Mouse (Mus musculus) spleen, adult 2 months (tissue): ENCODE measurements at regions not wholly inside any gene's neighbourhood (a gene's known extent, or its start where the extent isn't known, plus 50 kb on each side); places are given as distances from the start of the nearest gene placed in this dataset.

ENCODE experiments used
- DNase-seq, 2 experiments: peaks; one replicate each; pipeline versions ENCODE4 v3.0.0 to v3.0.0-alpha.2; 2012 to 2021; ENCODE audit warnings: low spot score in 2 of 2, low read depth in 1 of 2
- H3K27ac ChIP-seq: fragments of 200-500 bp; 2 replicates; pipeline ENCODE4 v1.5.1; 2012; ENCODE audit warnings: low read length, inconsistent platforms; ENCODE audit not compliant: insufficient read depth
- H3K27me3 ChIP-seq: fragments of 200-500 bp; 2 replicates; pipeline ENCODE4 v1.6.1; 2012; ENCODE audit warnings: mild to moderate bottlenecking, moderate library complexity, low read length, inconsistent platforms; ENCODE audit not compliant: control insufficient read depth, insufficient read depth
- H3K36me3 ChIP-seq: fragments of 200-500 bp; 2 replicates; pipeline ENCODE4 v1.6.1; 2012; ENCODE audit warnings: mild to moderate bottlenecking, low read length, inconsistent platforms; ENCODE audit not compliant: control insufficient read depth, insufficient read depth
- H3K4me1 ChIP-seq: fragments of 200-500 bp; 2 replicates; pipeline ENCODE4 v1.6.1; 2011; ENCODE audit warnings: inconsistent platforms; ENCODE audit not compliant: control insufficient read depth, insufficient read depth, insufficient read length
- H3K4me3 ChIP-seq: fragments of 200-500 bp; 2 replicates; pipeline ENCODE4 v1.5.1; 2011; ENCODE audit warnings: mild to moderate bottlenecking, inconsistent platforms; ENCODE audit not compliant: insufficient read depth, insufficient read length; ENCODE audit errors: extremely low read depth
- CTCF ChIP-seq: fragments of 200-500 bp; IDR thresholded peaks from 2 replicates; pipeline ENCODE4 v1.5.1; 2011; ENCODE audit warnings: mild to moderate bottlenecking, inconsistent platforms; ENCODE audit not compliant: insufficient read depth, insufficient read length, insufficient replicate concordance; ENCODE audit errors: extremely low read depth
- POLR2A ChIP-seq: fragments of 200-500 bp; IDR thresholded peaks from 2 replicates; pipeline ENCODE4 v1.6.1; 2011; ENCODE audit warnings: low read depth, low read length, inconsistent platforms
- WGBS: fragments of 180-500 bp; shearing (Covaris S2); methylation state at CpG from one replicate; pipeline ENCODE4 v1.1.7; 2018; 5-methylcytosine and 5-hydroxymethylcytosine counted together

- WGBS: 62% methylated on average over 15 of the region's 15 CpGs
- TF ChIP-seq POLR2A: no peak
- TF ChIP-seq CTCF: no peak
Measured at GRCm38 (mm10) chr4:140419720-140420412, 173.3 kb upstream of the Igsf21 start.

GRCm38 (mm10) chr4:140412312-140412930 is 165.8 kb upstream of the Igsf21 start:
- no peaks in the 10 kb centered on the region for H3K4me1 ChIP-seq
- H3K27me3 ChIP-seq: no peaks in the 10 kb centered on the region
- no peak for TF ChIP-seq CTCF
- no peak for TF ChIP-seq POLR2A
- H3K4me3 ChIP-seq: no peak overlapping the region
- no peaks in the 10 kb centered on the region for H3K36me3 ChIP-seq
- H3K27ac ChIP-seq: no peak overlapping the region
- DNase-seq: no peak
- 77% methylated on average over 17 of the region's 17 CpGs for WGBS

More at GRCm38 (mm10) chr4:140419720-140420412, 173.3 kb upstream of the Igsf21 start:
- no peaks in the 10 kb centered on the region for H3K4me1 ChIP-seq
- no peaks in the 10 kb centered on the region for H3K27me3 ChIP-seq
- H3K27ac ChIP-seq: no peak overlapping the region
- no peak for DNase-seq
- no peak overlapping the region for H3K4me3 ChIP-seq
- no peaks in the 10 kb centered on the region for H3K36me3 ChIP-seq

GRCm38 (mm10) chr4:140408446-140408845 is 161.9 kb upstream of the Igsf21 start:
- no peaks in the 10 kb centered on the region for H3K36me3 ChIP-seq
- 84% methylated on average over 5 of the region's 5 CpGs for WGBS
- H3K27me3 ChIP-seq: no peaks in the 10 kb centered on the region
- H3K4me1 ChIP-seq: no peaks in the 10 kb centered on the region
- TF ChIP-seq POLR2A (no peak), CTCF (no peak)
- H3K4me3 ChIP-seq: no peak overlapping the region
- no peak for DNase-seq
- H3K27ac ChIP-seq: no peak overlapping the region

GRCm38 (mm10) chr4:140406913-140407312 is 160.3 kb upstream of the Igsf21 start:
- no peaks in the 10 kb centered on the region for H3K4me1 ChIP-seq
- no peak overlapping the region for H3K4me3 ChIP-seq
- H3K27ac ChIP-seq: no peak overlapping the region
- H3K27me3 ChIP-seq: no peaks in the 10 kb centered on the region
- H3K36me3 ChIP-seq: no peaks in the 10 kb centered on the region
- 81% methylated on average over 4 of the region's 4 CpGs for WGBS
- TF ChIP-seq POLR2A: no peak
- TF ChIP-seq CTCF: no peak
- DNase-seq: no peak

GRCm38 (mm10) chr4:140405993-140406881 is 159.7 kb upstream of the Igsf21 start:
- DNase-seq: no peak
- no peaks in the 10 kb centered on the region for H3K27me3 ChIP-seq
- WGBS: 60% methylated on average over 7 of the region's 7 CpGs
- no peak overlapping the region for H3K27ac ChIP-seq
- H3K4me1 ChIP-seq: no peaks in the 10 kb centered on the region
- H3K4me3 ChIP-seq: no peak overlapping the region
- TF ChIP-seq CTCF: no peak
- TF ChIP-seq POLR2A: no peak
- H3K36me3 ChIP-seq: no peaks in the 10 kb centered on the region

GRCm38 (mm10) chr4:140405427-140405826 is 158.8 kb upstream of the Igsf21 start:
- Histone ChIP-seq H3K4me1 (no peaks in the 10 kb centered on the region), H3K36me3 (no peaks in the 10 kb centered on the region), H3K27me3 (no peaks in the 10 kb centered on the region), H3K27ac (no peak overlapping the region), H3K4me3 (no peak overlapping the region)
- WGBS: 56% methylated on average over 9 of the region's 9 CpGs
- no peak for TF ChIP-seq POLR2A
- TF ChIP-seq CTCF: no peak
- no peak for DNase-seq
